Mouse (Mus musculus): ENCODE results near the gene Rpl37. TPM values are rescaled to one million over a fixed set of nuclear protein-coding genes. Genes with fewer than 3 reads are reported as not detected.

Gene Rpl37
- polyA plus RNA-seq (2015; fragmentation: Nextera tagmentation; extraction: Ambion mirVana) = 249 and 306 TPM in 2 replicates

GRCm38 (mm10) chr15:5116270-5117030 lies at the start of gene Rpl37:
Gene Rpl37, plus strand, starts transcription at chr15:5116645.
- H3K4me1 ChIP-seq (ENCODE audit: control insufficient read depth, low read depth, low read length) = peaks cover 49% of the 10 kb centered on the region
- peak; percentile 97 for ATAC-seq (ENCODE audit: low read depth)
- peak within 1 kb of the TSS; percentile 88 for H3K4me2 ChIP-seq (ENCODE audit: low read depth, low read length)
- H3K4me3 ChIP-seq (ENCODE audit: low read depth, low read length) = peak within 1 kb of the TSS; percentile 96
- H3K36me3 ChIP-seq (ENCODE audit: control insufficient read depth, insufficient read depth) = peaks cover 35% of the 10 kb centered on the region
- no peaks in the 10 kb centered on the region for H3K27me3 ChIP-seq (ENCODE audit: control insufficient read depth, insufficient read depth, low read depth, low read length)
- WGBS (ENCODE audit: insufficient replicate concordance) = under 1% methylated on average over 55 of the region's 55 CpGs
- H3K27ac ChIP-seq (ENCODE audit: low read length) = peak within 1 kb of the TSS; percentile 93
- no peaks in the 10 kb centered on the region for H3K9me3 ChIP-seq (replicated peaks; ENCODE audit: control insufficient read depth, low read length)
- H3K9ac ChIP-seq (ENCODE audit: low read depth, low read length) = peak within 1 kb of the TSS; percentile 90

- WGBS (ENCODE audit: insufficient replicate concordance) = 49% methylated on average over 15 of the region's 15 CpGs
- Histone ChIP-seq H3K27ac (ENCODE audit: low read length) (no peak overlapping the region), H3K4me1 (ENCODE audit: control insufficient read depth, low read depth, low read length) (no peaks in the 10 kb centered on the region), H3K9ac (ENCODE audit: low read depth, low read length) (no peak overlapping the region), H3K27me3 (ENCODE audit: control insufficient read depth, insufficient read depth, low read depth, low read length) (no peaks in the 10 kb centered on the region), H3K36me3 (ENCODE audit: control insufficient read depth, insufficient read depth) (no peaks in the 10 kb centered on the region), H3K9me3 (replicated peaks; ENCODE audit: control insufficient read depth, low read length) (no peaks in the 10 kb centered on the region), H3K4me2 (ENCODE audit: low read depth, low read length) (no peak overlapping the region), H3K4me3 (ENCODE audit: low read depth, low read length) (no peak overlapping the region)
- ATAC-seq (ENCODE audit: low read depth) = no peak
Observed at GRCm38 (mm10) chr15:5068801-5069518, 47.5 kb upstream of the Rpl37 start.

GRCm38 (mm10) chr15:5081235-5081634 lies 35.2 kb upstream of the Rpl37 start:
- no peak overlapping the region for H3K4me2 ChIP-seq (ENCODE audit: low read depth, low read length)
- H3K4me1 ChIP-seq (ENCODE audit: control insufficient read depth, low read depth, low read length) = no peaks in the 10 kb centered on the region
- 38% methylated on average over 1 of the region's 1 CpGs for WGBS (ENCODE audit: insufficient replicate concordance)
- H3K27me3 ChIP-seq (ENCODE audit: control insufficient read depth, insufficient read depth, low read depth, low read length) = no peaks in the 10 kb centered on the region
- H3K36me3 ChIP-seq (ENCODE audit: control insufficient read depth, insufficient read depth) = no peaks in the 10 kb centered on the region
- H3K4me3 ChIP-seq (ENCODE audit: low read depth, low read length) = no peak overlapping the region
- no peak overlapping the region for H3K9ac ChIP-seq (ENCODE audit: low read depth, low read length)
- H3K9me3 ChIP-seq (replicated peaks; ENCODE audit: control insufficient read depth, low read length) = no peaks in the 10 kb centered on the region
- no peak overlapping the region for H3K27ac ChIP-seq (ENCODE audit: low read length)
- ATAC-seq (ENCODE audit: low read depth) = no peak

GRCm38 (mm10) chr15:5086162-5086561 lies 30.3 kb upstream of the Rpl37 start:
- 4% methylated on average over 2 of the region's 2 CpGs for WGBS (ENCODE audit: insufficient replicate concordance)
- H3K4me3 ChIP-seq (ENCODE audit: low read depth, low read length) = no peak overlapping the region
- ATAC-seq (ENCODE audit: low read depth) = no peak
- H3K9ac ChIP-seq (ENCODE audit: low read depth, low read length) = no peak overlapping the region
- no peaks in the 10 kb centered on the region for H3K36me3 ChIP-seq (ENCODE audit: control insufficient read depth, insufficient read depth)
- no peak overlapping the region for H3K4me2 ChIP-seq (ENCODE audit: low read depth, low read length)
- H3K9me3 ChIP-seq (replicated peaks; ENCODE audit: control insufficient read depth, low read length) = no peaks in the 10 kb centered on the region
- no peaks in the 10 kb centered on the region for H3K27me3 ChIP-seq (ENCODE audit: control insufficient read depth, insufficient read depth, low read depth, low read length)
- H3K27ac ChIP-seq (ENCODE audit: low read length) = no peak overlapping the region
- no peaks in the 10 kb centered on the region for H3K4me1 ChIP-seq (ENCODE audit: control insufficient read depth, low read depth, low read length)

- Histone ChIP-seq H3K27ac (ENCODE audit: low read length) (no peak overlapping the region), H3K27me3 (ENCODE audit: control insufficient read depth, insufficient read depth, low read depth, low read length) (no peaks in the 10 kb centered on the region), H3K4me2 (ENCODE audit: low read depth, low read length) (no peak overlapping the region), H3K36me3 (ENCODE audit: control insufficient read depth, insufficient read depth) (no peaks in the 10 kb centered on the region), H3K4me3 (ENCODE audit: low read depth, low read length) (no peak overlapping the region), H3K4me1 (ENCODE audit: control insufficient read depth, low read depth, low read length) (no peaks in the 10 kb centered on the region), H3K9ac (ENCODE audit: low read depth, low read length) (no peak overlapping the region), H3K9me3 (replicated peaks; ENCODE audit: control insufficient read depth, low read length) (no peaks in the 10 kb centered on the region)
- ATAC-seq (ENCODE audit: low read depth) = no peak
- 57% methylated on average over 7 of the region's 7 CpGs for WGBS (ENCODE audit: insufficient replicate concordance)
Observed at GRCm38 (mm10) chr15:5088850-5089608, 27.4 kb upstream of the Rpl37 start.

DNA sequence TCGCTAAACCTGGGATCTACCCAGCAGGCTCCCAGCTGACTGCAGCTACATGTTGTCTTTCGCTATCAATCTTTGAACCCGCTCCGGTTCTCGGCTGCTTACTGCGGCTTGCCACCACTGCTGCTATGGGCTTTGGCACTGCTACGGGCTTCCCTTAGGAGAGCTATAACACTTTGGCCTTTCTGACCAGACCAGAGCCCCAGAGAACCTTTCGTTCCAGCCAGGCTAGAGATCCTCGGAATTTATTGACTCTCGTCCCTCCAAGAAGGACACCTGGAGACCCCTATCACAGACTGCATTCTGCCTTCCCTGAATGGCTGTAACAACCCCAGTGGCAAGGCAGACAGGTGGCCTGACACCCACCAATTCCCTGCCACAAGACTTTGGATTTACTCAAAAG lies 26.3 kb upstream of the Rpl37 start:
- no peak for ATAC-seq (ENCODE audit: low read depth)
- no peaks in the 10 kb centered on the region for H3K9me3 ChIP-seq (replicated peaks; ENCODE audit: control insufficient read depth, low read length)
- no peak overlapping the region for H3K9ac ChIP-seq (ENCODE audit: low read depth, low read length)
- no peak overlapping the region for H3K4me3 ChIP-seq (ENCODE audit: low read depth, low read length)
- H3K4me2 ChIP-seq (ENCODE audit: low read depth, low read length) = no peak overlapping the region
- H3K27ac ChIP-seq (ENCODE audit: low read length) = no peak overlapping the region
- no peaks in the 10 kb centered on the region for H3K36me3 ChIP-seq (ENCODE audit: control insufficient read depth, insufficient read depth)
- 77% methylated on average over 10 of the region's 10 CpGs for WGBS (ENCODE audit: insufficient replicate concordance)
- H3K27me3 ChIP-seq (ENCODE audit: control insufficient read depth, insufficient read depth, low read depth, low read length) = no peaks in the 10 kb centered on the region
- H3K4me1 ChIP-seq (ENCODE audit: control insufficient read depth, low read depth, low read length) = no peaks in the 10 kb centered on the region

DNA sequence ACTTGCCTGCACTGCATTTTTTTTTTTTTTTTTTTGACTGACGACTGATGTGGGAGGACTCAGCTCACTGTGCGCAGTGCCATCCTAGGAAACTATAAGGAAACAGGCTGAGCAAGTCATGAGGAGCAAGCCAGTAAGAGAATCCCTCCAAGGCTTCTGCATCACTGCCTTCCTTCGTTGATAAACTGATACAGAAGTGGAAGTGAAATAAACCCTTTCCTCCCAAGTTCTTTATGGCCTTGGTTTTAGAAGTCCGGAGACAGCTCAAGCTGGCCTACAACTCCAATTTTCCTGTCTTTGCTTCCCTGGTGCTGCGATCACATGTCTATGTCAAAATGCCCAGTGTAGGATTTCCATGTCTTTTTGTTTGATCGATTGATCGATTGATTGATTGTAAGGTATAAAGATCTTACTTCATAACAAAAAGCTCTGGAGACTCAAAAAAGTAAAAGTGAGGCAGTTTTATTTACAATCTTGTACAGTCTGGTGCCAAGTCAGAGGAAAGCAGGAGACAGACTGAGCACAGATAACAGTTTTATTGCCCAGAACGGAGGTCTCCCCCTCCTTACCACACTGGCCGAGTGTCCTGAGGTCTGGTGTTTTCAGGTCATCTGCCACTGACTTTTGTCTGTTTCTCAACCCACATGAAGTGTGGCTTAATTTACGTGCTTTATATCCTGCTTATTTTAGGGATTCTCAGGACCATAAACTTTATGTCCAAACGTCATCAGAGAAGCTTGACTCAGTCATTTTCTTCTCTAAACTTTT lies 20.7 kb upstream of the Rpl37 start:
- H3K4me2 ChIP-seq (ENCODE audit: low read depth, low read length) = no peak overlapping the region
- no peaks in the 10 kb centered on the region for H3K36me3 ChIP-seq (ENCODE audit: control insufficient read depth, insufficient read depth)
- no peak overlapping the region for H3K9ac ChIP-seq (ENCODE audit: low read depth, low read length)
- H3K4me1 ChIP-seq (ENCODE audit: control insufficient read depth, low read depth, low read length) = peaks cover 6% of the 10 kb centered on the region; the same call in 1 of the 2 replicates
- H3K27me3 ChIP-seq (ENCODE audit: control insufficient read depth, insufficient read depth, low read depth, low read length) = no peaks in the 10 kb centered on the region
- no peaks in the 10 kb centered on the region for H3K9me3 ChIP-seq (replicated peaks; ENCODE audit: control insufficient read depth, low read length)
- no peak overlapping the region for H3K4me3 ChIP-seq (ENCODE audit: low read depth, low read length)
- no peak for ATAC-seq (ENCODE audit: low read depth)
- 61% methylated on average over 11 of the region's 11 CpGs for WGBS (ENCODE audit: insufficient replicate concordance)
- no peak overlapping the region for H3K27ac ChIP-seq (ENCODE audit: low read length)

GRCm38 (mm10) chr15:5097376-5097775 lies 19.1 kb upstream of the Rpl37 start:
- ATAC-seq (ENCODE audit: low read depth) = peak; percentile 72
- peaks cover 6% of the 10 kb centered on the region; the same call in 1 of the 2 replicates for H3K4me1 ChIP-seq (ENCODE audit: control insufficient read depth, low read depth, low read length)
- H3K4me3 ChIP-seq (ENCODE audit: low read depth, low read length) = no peak overlapping the region
- H3K9me3 ChIP-seq (replicated peaks; ENCODE audit: control insufficient read depth, low read length) = no peaks in the 10 kb centered on the region
- no peak overlapping the region for H3K27ac ChIP-seq (ENCODE audit: low read length)
- 14% methylated on average over 1 of the region's 1 CpGs for WGBS (ENCODE audit: insufficient replicate concordance)
- H3K27me3 ChIP-seq (ENCODE audit: control insufficient read depth, insufficient read depth, low read depth, low read length) = no peaks in the 10 kb centered on the region
- H3K36me3 ChIP-seq (ENCODE audit: control insufficient read depth, insufficient read depth) = no peaks in the 10 kb centered on the region
- no peak overlapping the region for H3K9ac ChIP-seq (ENCODE audit: low read depth, low read length)
- H3K4me2 ChIP-seq (ENCODE audit: low read depth, low read length) = no peak overlapping the region

Data from liver, embryonic 16.5 days (tissue).